Mouse (Mus musculus): ENCODE measurements around the gene Vmn1r2. TPM values are rescaled to one million over a fixed set of nuclear protein-coding genes. Genes with fewer than 3 reads are reported as not detected.
"Not testable (repeated sequence)": the region's sequence is repeated elsewhere in the genome, so short reads cannot be mapped to it uniquely, and the experiment has no call there.

Gene Vmn1r2
- total and polyA plus RNA-seq, 2 experiments from 2014 or later = not detected

DNA sequence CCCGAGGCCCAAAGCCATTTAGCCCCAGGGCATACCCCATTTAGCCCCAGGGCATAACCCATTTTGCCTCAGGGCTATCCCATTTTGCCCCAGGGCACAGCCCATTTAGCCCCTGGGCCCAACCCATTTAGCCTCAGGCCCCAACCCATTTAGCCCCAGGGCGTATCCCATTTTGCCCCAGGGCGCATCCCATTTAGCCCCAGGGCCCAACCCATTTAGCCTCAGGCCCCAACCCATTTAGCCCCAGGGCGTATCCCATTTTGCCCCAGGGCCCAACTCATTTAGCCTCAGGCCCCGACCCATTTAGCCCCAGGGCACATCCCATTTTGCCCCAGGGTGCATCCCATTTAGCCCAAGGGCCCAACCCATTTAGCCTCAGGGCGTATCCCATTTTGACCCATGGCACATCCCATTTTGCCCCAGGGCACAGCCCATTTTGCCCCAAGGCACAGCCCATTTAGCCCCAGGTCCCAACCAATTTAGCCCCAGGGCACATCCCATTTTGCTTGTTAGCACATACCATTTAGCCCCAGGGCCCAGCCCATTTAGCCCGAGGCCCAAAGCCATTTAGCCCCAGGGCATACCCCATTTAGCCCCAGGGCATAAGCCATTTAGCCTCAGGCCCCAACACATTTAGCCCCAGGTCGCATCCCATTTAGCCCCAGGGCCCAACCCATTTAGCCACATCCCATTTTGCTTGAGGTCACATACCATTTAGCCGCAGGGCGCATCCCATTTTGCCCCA is 9.8 kb downstream of the Vmn1r2 start:
- not testable (repeated sequence) for ATAC-seq (ENCODE audit: insufficient read depth, low read depth); H3K4me3 ChIP-seq (ENCODE audit: low read depth, low read length); H3K9ac ChIP-seq (replicated peaks; ENCODE audit: low read depth, low read length); H3K27ac ChIP-seq (ENCODE audit: low read depth); H3K9me3 ChIP-seq (replicated peaks; ENCODE audit: control insufficient read depth, low read length); H3K4me2 ChIP-seq (ENCODE audit: low read depth, low read length); H3K36me3 ChIP-seq (replicated peaks; ENCODE audit: control insufficient read depth, insufficient read depth, low read length); H3K27me3 ChIP-seq (ENCODE audit: control insufficient read depth, insufficient read depth, low read length); DNase-seq (ENCODE audit: low spot score); H3K4me1 ChIP-seq (ENCODE audit: control insufficient read depth, insufficient read depth)
- 86% methylated on average over 10 of the region's 10 CpGs for WGBS

DNA sequence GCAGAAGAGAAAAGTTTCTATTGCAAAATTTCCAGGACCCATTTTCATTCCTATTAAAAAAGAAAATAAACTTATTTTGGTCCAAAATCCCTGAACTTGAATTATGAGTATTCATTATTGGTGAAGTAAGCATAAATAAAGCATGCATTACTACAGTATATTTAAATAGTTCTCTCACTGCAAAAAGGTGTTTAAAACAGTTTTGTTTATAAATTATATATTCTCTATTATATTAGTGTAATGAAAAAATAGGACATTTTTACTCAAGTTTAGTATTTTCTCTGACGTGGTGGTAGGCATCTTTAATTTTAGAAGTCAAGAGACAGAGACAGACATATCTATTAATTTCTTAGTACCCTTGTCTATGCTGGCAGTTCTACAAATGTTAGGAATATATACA is 18.1 kb downstream of the Vmn1r2 start, which contains the start of gene Vmn1r3:
TSS of gene Vmn1r3 (minus strand) at position 101 of the 400 bp plus-strand sequence.
- not testable (repeated sequence) for DNase-seq (ENCODE audit: low spot score); H3K27ac ChIP-seq (ENCODE audit: low read depth); H3K4me2 ChIP-seq (ENCODE audit: low read depth, low read length); H3K36me3 ChIP-seq (replicated peaks; ENCODE audit: control insufficient read depth, insufficient read depth, low read length); H3K27me3 ChIP-seq (ENCODE audit: control insufficient read depth, insufficient read depth, low read length); ATAC-seq (ENCODE audit: insufficient read depth, low read depth); H3K9me3 ChIP-seq (replicated peaks; ENCODE audit: control insufficient read depth, low read length); H3K9ac ChIP-seq (replicated peaks; ENCODE audit: low read depth, low read length); H3K4me1 ChIP-seq (ENCODE audit: control insufficient read depth, insufficient read depth); H3K4me3 ChIP-seq (ENCODE audit: low read depth, low read length)
- WGBS = 60% methylated on average over 1 of the region's 1 CpGs

DNA sequence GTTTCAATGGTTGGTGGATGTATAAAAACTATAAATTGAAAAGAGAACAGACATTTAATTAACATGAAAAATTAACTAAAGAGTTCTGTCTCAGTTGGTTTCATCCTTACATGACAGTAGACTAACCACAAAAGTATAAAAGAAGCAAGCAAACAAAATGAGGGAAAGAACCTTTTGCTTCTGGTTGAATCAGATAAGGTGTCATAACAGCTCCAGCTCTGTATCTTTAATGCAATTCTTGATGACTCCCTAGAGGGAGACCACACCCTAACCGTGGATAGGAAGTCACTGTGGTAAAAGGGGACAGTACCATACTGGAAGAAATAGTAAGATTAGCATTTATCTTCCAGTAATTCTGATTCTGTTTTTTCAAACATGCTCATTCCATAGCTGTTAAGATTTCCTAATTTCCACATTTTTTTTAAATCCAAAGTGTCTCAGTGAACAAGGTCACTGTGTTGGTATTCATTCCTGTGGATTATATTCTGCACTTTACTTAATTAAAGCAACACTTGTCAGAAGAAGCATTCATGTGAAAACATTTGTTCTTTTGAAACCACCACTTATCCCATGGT is 42.6 kb downstream of the Vmn1r2 start:
- WGBS = 60% methylated on average over 1 of the region's 1 CpGs
- not testable (repeated sequence) for H3K36me3 ChIP-seq (replicated peaks; ENCODE audit: control insufficient read depth, insufficient read depth, low read length); H3K4me1 ChIP-seq (ENCODE audit: control insufficient read depth, insufficient read depth); H3K4me2 ChIP-seq (ENCODE audit: low read depth, low read length); H3K27me3 ChIP-seq (ENCODE audit: control insufficient read depth, insufficient read depth, low read length); H3K27ac ChIP-seq (ENCODE audit: low read depth); H3K4me3 ChIP-seq (ENCODE audit: low read depth, low read length); DNase-seq (ENCODE audit: low spot score); ATAC-seq (ENCODE audit: insufficient read depth, low read depth); H3K9ac ChIP-seq (replicated peaks; ENCODE audit: low read depth, low read length); H3K9me3 ChIP-seq (replicated peaks; ENCODE audit: control insufficient read depth, low read length)

DNA sequence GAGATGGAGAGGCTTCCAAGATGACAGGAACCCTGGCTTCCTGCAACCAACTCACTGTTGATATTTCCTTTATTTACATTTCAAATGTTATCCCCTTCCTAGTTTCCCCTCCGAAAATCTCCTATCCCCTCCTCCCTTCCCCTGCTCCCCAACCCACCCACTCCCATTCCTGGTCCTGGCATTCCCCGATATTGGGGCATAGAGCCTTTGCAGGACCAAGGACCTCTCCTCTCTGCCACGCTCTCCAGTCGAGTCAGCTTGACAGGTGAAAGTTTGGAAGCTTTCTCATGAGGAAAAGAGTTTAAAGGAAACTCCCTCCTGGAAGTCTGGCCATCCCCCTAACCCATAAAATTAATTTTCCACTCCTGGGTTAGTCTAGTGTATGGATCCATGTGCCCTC is 46.2 kb downstream of the Vmn1r2 start:
- not testable (repeated sequence) for ATAC-seq (ENCODE audit: insufficient read depth, low read depth); H3K27ac ChIP-seq (ENCODE audit: low read depth); H3K9ac ChIP-seq (replicated peaks; ENCODE audit: low read depth, low read length); H3K9me3 ChIP-seq (replicated peaks; ENCODE audit: control insufficient read depth, low read length); H3K4me3 ChIP-seq (ENCODE audit: low read depth, low read length); DNase-seq (ENCODE audit: low spot score); H3K4me1 ChIP-seq (ENCODE audit: control insufficient read depth, insufficient read depth); H3K36me3 ChIP-seq (replicated peaks; ENCODE audit: control insufficient read depth, insufficient read depth, low read length); H3K4me2 ChIP-seq (ENCODE audit: low read depth, low read length); H3K27me3 ChIP-seq (ENCODE audit: control insufficient read depth, insufficient read depth, low read length)
- 62% methylated on average over 4 of the region's 4 CpGs for WGBS

DNA sequence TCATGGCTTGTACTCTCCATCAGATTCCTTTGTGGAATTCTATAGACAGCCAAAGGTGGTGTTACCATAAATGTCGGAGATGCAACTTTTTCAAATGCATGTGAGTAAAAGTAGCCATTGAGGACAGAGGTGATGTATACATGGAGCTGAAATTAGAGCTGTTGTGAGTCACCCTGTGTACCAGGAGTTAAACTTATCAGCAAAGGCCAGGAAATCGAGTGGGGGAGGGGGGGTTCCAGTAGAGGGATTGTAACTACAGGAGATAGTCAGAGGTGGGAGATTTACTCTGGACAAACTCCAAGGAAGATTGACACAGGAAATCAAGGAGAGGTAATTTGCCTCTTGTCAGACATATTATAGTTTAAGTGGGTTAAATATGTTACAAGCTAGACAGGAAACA is 49.3 kb downstream of the Vmn1r2 start:
- not testable (repeated sequence) for H3K27me3 ChIP-seq (ENCODE audit: control insufficient read depth, insufficient read depth, low read length); DNase-seq (ENCODE audit: low spot score); H3K9ac ChIP-seq (replicated peaks; ENCODE audit: low read depth, low read length); H3K4me2 ChIP-seq (ENCODE audit: low read depth, low read length); H3K27ac ChIP-seq (ENCODE audit: low read depth); H3K36me3 ChIP-seq (replicated peaks; ENCODE audit: control insufficient read depth, insufficient read depth, low read length); H3K4me3 ChIP-seq (ENCODE audit: low read depth, low read length); ATAC-seq (ENCODE audit: insufficient read depth, low read depth); H3K9me3 ChIP-seq (replicated peaks; ENCODE audit: control insufficient read depth, low read length); H3K4me1 ChIP-seq (ENCODE audit: control insufficient read depth, insufficient read depth)
- WGBS = 40% methylated on average over 2 of the region's 2 CpGs

Other genes with a start within 250 kb of the Vmn1r2 start
- not detected in 2 replicates for gene Vmn1r3, start 18.0 kb downstream of the Vmn1r2 start, total RNA-seq (2014; rRNA removed; ENCODE audit: low replicate concordance)
- not detected in 2 replicates for gene Vmn1r3, start 18.0 kb downstream of the Vmn1r2 start, polyA plus RNA-seq (2015; fragmentation: Nextera tagmentation; extraction: Ambion mirVana)

Data from heart, postnatal 0 days (tissue).